Mouse (Mus musculus) hindbrain, embryonic 14.5 days (tissue): ENCODE measurements around the gene Homer2. TPM values are rescaled to one million over a fixed set of nuclear protein-coding genes. Genes with fewer than 3 reads are reported as not detected.

Experiments used
- ATAC-seq: fragments of 200-750 bp; cut with Nextera tagmentation; 2 replicates; pipeline ENCODE4 v1.8.0; 2017; ENCODE audit warnings: moderate number of reproducible peaks, mild to moderate bottlenecking, moderate TSS enrichment, moderate library complexity; ENCODE audit not compliant: low FRiP score
- DNase-seq: peaks from one replicate; pipeline ENCODE4 v3.0.0-alpha.2; 2015; ENCODE audit warnings: low spot score
- H3K27ac ChIP-seq: fragments of 300-500 bp; sonication (generic); 2 replicates; pipeline ENCODE4 v1.5.1; 2014; ENCODE audit warnings: mild to moderate bottlenecking, moderate library complexity
- H3K27me3 ChIP-seq: fragments of 300-500 bp; sonication (generic); 2 replicates; pipeline ENCODE4 v1.6.1; 2014; ENCODE audit warnings: mild to moderate bottlenecking, low read length, mixed read lengths; ENCODE audit not compliant: control insufficient read depth, insufficient read depth
- H3K36me3 ChIP-seq: fragments of 300-500 bp; sonication (generic); replicated peaks from 2 replicates; pipeline ENCODE4 v1.6.1; 2014; ENCODE audit not compliant: control insufficient read depth, insufficient read depth
- H3K4me1 ChIP-seq: fragments of 300-500 bp; sonication (generic); replicated peaks from 2 replicates; pipeline ENCODE4 v1.6.1; 2014; ENCODE audit warnings: antibody characterized with exemption, low read length, mixed read lengths; ENCODE audit not compliant: control insufficient read depth, insufficient read depth
- H3K4me2 ChIP-seq: fragments of 300-500 bp; sonication (generic); replicated peaks from 2 replicates; pipeline ENCODE4 v1.6.1; 2014; ENCODE audit warnings: mild to moderate bottlenecking, moderate library complexity
- H3K4me3 ChIP-seq: fragments of 300-500 bp; sonication (generic); replicated peaks from 2 replicates; pipeline ENCODE4 v1.5.1; 2014; ENCODE audit warnings: mild to moderate bottlenecking, low read length
- H3K9ac ChIP-seq: fragments of 300-500 bp; sonication (generic); 2 replicates; pipeline ENCODE4 v1.6.1; 2014
- H3K9me3 ChIP-seq: fragments of 300-500 bp; sonication (generic); 2 replicates; pipeline ENCODE4 v1.6.1; 2016; ENCODE audit warnings: low read length; ENCODE audit not compliant: control insufficient read depth
- WGBS: fragments of 180-500 bp; shearing (Covaris S2); extraction: QIAGEN DNeasy Blood & Tissue Kit; methylation state at CpG from one replicate; pipeline ENCODE4 v1.1.7; 2014; 5-methylcytosine and 5-hydroxymethylcytosine counted together
- polyA plus RNA-seq: library from polyadenylated mRNA; unstranded; fragments of >200 nt; fragmentation: Nextera tagmentation; extraction: Ambion mirVana; gene quantifications from 2 replicates; pipeline ENCODE4 v1.2.1, GENCODE M21; 2014

Homer2 gene
- polyA plus RNA-seq, 1 experiment from 2014 or later = 25.7 TPM

DNA sequence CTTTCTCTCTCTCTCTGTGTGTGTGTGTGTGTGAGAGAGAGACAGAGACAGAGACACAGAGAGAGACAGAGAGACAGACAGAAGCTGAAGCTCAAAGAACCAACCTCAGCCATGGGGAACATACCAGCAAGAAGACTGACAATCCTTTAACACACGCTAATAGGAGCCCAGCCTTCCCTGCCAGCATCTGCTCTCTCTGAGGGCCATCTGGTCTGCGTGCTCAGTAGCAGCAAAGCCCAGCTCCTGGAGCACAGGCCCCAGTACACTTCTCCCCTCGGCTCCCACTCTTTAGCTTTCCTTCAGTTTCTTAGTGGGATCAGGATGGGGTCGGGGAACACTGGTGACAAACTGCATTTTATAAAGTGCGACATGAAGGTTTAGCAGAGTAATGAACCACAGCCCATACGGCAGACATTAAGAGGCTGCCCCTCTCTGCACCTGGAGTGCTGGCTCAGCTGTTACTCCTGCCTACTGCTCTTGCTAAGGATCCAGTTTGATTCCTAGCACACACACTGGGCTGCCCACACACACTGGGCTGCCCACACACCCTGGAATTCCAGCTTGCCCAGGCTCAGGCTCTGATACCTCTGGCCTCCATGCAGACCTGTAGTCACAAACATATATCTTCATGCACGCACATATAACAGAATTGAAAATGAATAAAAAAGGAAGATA is 141.8 kb downstream of the Homer2 start:
- Histone ChIP-seq H3K27me3 (no peaks in the 10 kb centered on the region), H3K4me1 (no peaks in the 10 kb centered on the region), H3K4me2 (no peak overlapping the region), H3K27ac (no peak overlapping the region), H3K9me3 (no peaks in the 10 kb centered on the region), H3K9ac (no peak overlapping the region), H3K4me3 (no peak overlapping the region), H3K36me3 (no peaks in the 10 kb centered on the region)
- WGBS = 49% methylated on average over 7 of the region's 7 CpGs
- no peak for ATAC-seq
- DNase-seq = no peak

DNA sequence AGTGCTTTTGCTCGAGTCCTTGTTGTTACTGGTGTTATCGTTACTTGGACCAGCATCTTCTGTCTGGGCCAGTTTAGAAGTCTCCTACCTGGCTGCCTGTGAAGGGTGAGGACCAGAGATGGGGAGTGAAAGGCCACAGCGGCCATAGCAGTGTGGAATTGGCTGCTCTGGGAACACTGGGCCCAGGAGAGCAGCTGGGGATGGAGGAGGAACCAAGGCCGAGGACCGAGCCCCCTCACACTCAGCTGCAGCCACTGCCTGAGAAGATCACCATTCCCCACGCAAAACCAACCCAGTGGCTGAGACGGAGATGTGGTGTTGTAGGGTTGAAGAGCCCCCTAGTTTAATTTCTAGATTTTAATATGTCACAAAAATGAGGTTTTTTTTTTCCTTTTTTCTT is 142.6 kb downstream of the Homer2 start:
- Histone ChIP-seq H3K4me3 (no peak overlapping the region), H3K4me1 (0 out of 2 replicates have a peak, but pooled peaks cover 6% of the 10 kb centered on the region), H3K27ac (no peak overlapping the region), H3K27me3 (no peaks in the 10 kb centered on the region), H3K9ac (no peak overlapping the region), H3K36me3 (no peaks in the 10 kb centered on the region), H3K9me3 (no peaks in the 10 kb centered on the region), H3K4me2 (no peak overlapping the region)
- ATAC-seq = no peak
- WGBS = 74% methylated on average over 7 of the region's 7 CpGs
- no peak for DNase-seq

DNA sequence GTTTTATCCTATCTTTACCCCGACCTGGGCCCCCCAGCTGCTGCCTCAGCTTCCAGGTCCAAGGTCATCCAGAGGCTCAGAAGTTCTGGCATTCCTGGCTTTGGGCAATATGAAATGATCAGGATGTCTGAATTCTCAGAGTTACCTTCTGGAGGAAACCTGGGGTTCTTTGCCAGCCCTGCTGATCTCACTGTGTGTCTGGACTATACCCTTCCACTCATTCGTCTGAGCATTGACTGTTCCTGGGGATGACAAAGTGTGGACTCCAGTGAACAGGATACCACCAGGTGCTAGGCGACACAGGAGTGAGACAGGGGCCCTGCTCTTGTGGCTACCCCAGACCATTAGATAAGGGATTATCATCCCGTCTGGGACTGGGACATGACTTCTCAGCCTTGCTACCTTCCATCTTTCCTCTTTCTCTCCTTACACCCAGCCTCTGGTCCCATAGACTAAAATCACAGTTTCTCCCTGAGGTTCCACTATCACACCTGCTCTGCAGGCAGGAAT is 143.8 kb downstream of the Homer2 start:
- no peak overlapping the region for H3K4me3 ChIP-seq
- no peak for DNase-seq
- no peaks in the 10 kb centered on the region for H3K36me3 ChIP-seq
- H3K4me2 ChIP-seq = no peak overlapping the region
- H3K27ac ChIP-seq = no peak overlapping the region
- no peak overlapping the region for H3K9ac ChIP-seq
- 90% methylated on average over 4 of the region's 4 CpGs for WGBS
- H3K27me3 ChIP-seq = no peaks in the 10 kb centered on the region
- no peak for ATAC-seq
- no peaks in the 10 kb centered on the region for H3K9me3 ChIP-seq
- 0 out of 2 replicates have a peak, but pooled peaks cover 6% of the 10 kb centered on the region for H3K4me1 ChIP-seq

DNA sequence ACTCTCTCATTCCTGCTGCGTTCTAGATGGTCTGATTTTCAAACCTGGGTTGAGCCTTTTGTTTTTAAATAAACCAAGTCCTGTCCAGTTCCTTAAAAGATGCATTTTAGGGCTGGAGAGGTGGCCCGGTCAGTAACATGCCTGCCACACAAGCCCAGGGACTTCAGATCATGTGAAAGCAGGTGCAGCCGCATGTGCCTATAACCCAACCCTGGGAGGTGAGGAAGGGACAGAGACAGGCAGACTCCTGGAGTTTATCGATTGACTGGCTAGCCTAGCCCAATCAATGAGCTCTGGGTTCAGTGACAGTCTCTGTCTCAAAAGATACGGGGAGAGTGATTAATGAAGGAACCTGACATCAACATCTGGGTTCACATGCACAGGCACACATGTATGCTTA is 146.1 kb downstream of the Homer2 start:
- WGBS = 74% methylated on average over 5 of the region's 5 CpGs
- ATAC-seq = no peak

DNA sequence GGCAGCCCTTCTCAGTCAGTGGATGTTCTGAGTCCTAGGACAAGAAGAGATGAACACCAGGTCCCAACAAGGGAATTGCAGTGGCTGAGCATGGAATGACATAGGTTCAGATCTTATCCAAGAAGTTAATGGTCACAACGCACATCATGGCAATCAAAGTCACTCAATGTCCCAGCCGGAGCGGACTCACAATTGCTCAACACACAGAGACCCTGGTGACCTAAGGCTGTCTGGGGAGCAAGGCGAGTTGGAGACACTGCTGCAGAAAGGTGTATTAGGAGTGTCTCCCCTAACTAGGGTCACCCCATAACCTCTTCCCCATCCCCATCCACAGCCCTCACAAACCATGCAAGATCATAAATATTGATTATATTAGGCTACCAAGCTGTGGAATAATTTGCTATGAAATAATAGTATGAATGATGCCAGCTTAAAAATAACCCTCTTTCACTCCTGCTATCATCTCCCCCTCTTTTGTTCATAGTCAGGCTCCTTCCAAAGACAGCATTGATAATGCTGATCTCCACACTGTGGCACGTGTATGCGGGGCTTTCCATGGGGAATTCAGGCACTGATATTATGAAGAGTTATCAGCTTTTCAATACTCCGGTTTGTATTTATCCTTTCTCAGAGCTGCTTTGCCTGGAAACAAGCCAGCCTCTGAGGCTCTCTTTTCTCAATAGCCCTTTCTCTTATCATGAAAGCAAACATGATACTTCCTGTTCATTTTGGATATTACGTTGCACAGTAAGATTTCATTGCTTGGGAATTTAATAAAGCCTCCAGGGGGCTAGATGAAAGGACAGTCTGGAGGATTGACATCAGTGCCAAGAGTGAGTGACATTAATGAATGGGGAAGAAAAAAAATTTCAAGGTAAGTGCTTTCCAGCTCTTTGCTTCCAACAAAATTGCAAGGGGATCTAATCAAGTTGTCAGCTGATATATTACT is 147.0 kb downstream of the Homer2 start:
- Histone ChIP-seq H3K36me3 (no peaks in the 10 kb centered on the region), H3K4me3 (no peak overlapping the region), H3K4me2 (no peak overlapping the region), H3K9ac (no peak overlapping the region), H3K9me3 (no peaks in the 10 kb centered on the region), H3K4me1 (0 out of 2 replicates have a peak, but pooled peaks cover 6% of the 10 kb centered on the region), H3K27me3 (no peaks in the 10 kb centered on the region), H3K27ac (0 out of 2 replicates have a peak overlapping the region, but pooled peaks have one; percentile 44)
- no peak for DNase-seq
- ATAC-seq = no peak
- 56% methylated on average over 8 of the region's 8 CpGs for WGBS

More for the DNA sequence above, 146.1 kb downstream of the Homer2 start:
- no peak for DNase-seq
- no peaks in the 10 kb centered on the region for H3K9me3 ChIP-seq
- H3K9ac ChIP-seq = no peak overlapping the region
- 0 out of 2 replicates have a peak, but pooled peaks cover 6% of the 10 kb centered on the region for H3K4me1 ChIP-seq
- H3K27ac ChIP-seq = peak overlapping the region; percentile 44; the same call in 1 of the 2 replicates
- no peak overlapping the region for H3K4me2 ChIP-seq
- no peaks in the 10 kb centered on the region for H3K27me3 ChIP-seq
- H3K4me3 ChIP-seq = no peak overlapping the region
- no peaks in the 10 kb centered on the region for H3K36me3 ChIP-seq

DNA sequence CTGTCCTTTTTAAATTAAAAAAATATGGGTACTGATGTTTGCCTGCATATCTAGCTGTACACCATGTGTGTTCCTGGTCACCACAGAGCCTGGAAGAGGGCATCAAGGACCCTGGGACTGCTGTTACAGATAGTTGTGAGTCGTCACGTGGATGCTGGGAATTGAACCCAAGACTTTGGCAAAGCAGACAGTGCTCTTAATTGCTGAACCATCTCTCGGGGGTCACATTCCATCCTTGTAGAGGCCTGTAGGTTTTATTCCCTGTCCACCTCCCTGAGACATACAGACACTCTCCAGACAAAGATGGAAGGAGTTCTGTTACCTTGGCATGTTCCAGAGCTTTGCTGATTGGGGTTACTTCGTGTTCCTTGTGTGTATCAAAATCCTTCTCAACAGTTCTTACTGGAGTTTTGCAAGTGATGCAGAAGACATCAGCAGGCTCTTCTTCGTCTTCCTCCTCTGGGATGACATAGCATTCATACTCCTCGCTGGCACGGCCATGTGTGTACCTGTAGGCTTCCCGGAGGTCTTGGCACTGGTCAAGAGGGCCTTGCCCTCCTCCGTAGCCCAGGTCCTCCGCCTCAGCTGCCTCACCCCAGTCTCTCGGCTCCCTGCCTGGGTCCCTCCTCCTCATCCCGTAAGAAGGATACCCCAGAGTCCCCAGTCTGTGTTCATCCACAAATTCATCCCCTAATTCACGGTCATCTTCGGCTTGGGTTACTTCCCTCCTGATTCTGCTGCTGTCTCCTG is 147.9 kb downstream of the Homer2 start:
- H3K27me3 ChIP-seq = no peaks in the 10 kb centered on the region
- H3K9me3 ChIP-seq = no peaks in the 10 kb centered on the region
- no peak overlapping the region for H3K4me3 ChIP-seq
- H3K9ac ChIP-seq = no peak overlapping the region
- ATAC-seq = no peak
- WGBS = 88% methylated on average over 14 of the region's 14 CpGs
- H3K4me1 ChIP-seq = 0 out of 2 replicates have a peak, but pooled peaks cover 6% of the 10 kb centered on the region
- no peak for DNase-seq
- H3K4me2 ChIP-seq = no peak overlapping the region
- no peak overlapping the region for H3K27ac ChIP-seq
- H3K36me3 ChIP-seq = no peaks in the 10 kb centered on the region

DNA sequence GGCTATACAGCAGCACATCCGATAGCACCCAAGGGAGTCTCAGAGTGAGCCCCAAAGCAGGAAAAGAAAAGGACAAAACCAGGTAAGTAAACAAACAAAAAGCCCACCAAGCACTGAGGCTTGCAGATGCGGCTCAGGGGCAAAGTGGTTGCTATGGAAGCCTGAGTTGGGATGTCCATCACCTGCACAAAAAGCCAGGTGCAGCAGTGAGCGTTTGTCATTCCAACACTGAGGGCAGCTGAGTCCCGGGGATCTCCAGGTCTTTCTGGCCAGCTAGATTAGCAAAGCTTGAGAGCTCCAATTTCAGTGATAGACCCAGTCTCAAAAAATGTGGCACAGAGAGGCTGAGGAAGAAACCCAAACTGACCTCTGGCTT is 149.4 kb downstream of the Homer2 start:
- 73% methylated on average over 4 of the region's 4 CpGs for WGBS
- no peak for ATAC-seq
- Histone ChIP-seq H3K36me3 (no peaks in the 10 kb centered on the region), H3K4me1 (0 out of 2 replicates have a peak, but pooled peaks cover 6% of the 10 kb centered on the region), H3K4me3 (no peak overlapping the region), H3K27ac (no peak overlapping the region), H3K4me2 (no peak overlapping the region), H3K9ac (no peak overlapping the region), H3K9me3 (no peaks in the 10 kb centered on the region), H3K27me3 (no peaks in the 10 kb centered on the region)
- DNase-seq = no peak

DNA sequence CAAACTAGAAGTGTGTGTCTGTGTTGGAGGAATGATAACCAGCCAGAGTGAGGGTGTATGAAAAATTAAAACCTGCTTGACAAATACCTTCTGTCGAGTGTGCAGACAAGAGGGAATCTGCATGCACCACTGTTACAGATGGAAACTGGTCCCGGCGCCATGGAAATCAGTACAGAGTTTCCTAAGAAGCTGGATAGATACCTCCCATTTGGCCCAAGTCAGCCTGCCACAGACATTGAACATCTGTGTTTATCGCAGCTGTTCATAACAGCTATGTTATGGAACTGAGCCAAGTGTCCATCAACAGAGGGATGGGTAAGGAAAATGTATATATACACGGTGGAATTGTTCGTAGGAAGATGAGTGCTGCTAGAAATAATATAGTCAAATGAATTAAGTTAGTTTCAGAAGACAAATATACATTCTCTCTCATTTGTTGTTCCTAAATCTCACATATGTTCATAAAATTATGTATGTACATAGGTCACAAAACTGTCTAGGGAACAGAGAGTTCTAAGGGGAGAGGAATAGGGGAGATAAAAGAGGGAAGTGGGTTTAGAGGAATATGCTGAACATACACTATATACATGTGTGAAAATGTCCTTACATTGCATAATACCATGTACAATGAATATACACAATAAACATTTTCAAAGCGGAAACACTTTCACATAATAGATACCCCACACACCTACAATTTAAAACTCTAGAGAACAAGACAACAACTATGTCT is 149.9 kb downstream of the Homer2 start:
- Histone ChIP-seq H3K9me3 (no peaks in the 10 kb centered on the region), H3K4me1 (0 out of 2 replicates have a peak, but pooled peaks cover 6% of the 10 kb centered on the region), H3K36me3 (no peaks in the 10 kb centered on the region), H3K27me3 (no peaks in the 10 kb centered on the region), H3K4me3 (no peak overlapping the region), H3K27ac (no peak overlapping the region), H3K9ac (no peak overlapping the region), H3K4me2 (no peak overlapping the region)
- DNase-seq (no peak), ATAC-seq (no peak)
- WGBS = 76% methylated on average over 7 of the region's 7 CpGs
